Mouse (Mus musculus): ENCODE measurements at regions not wholly inside any gene's neighbourhood (a gene's known extent, or its start where the extent isn't known, plus 50 kb on each side); places are given as distances from the start of the nearest gene placed in this dataset.

DNA sequence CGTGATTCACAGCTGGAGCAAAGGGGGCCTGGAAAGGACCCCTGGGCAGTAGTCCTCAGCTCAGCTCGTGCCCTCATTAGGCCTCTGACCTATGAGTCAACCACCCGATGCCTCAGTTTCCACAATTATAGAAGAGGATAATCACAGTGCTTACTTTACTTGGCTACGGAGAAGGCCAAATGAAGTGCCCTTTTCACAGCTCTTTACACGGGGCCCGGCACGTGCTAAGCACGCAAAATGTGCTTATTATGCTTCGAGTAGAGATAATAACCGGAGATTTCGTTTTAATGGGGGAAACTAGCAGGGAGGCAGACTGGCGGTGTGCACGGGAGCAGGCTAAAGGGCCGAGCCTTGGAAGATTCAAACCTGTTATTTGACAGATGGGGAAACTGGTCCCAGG lies 102.4 kb upstream of the Jun start:
- no peak for DNase-seq (ENCODE audit: low read depth)

DNA sequence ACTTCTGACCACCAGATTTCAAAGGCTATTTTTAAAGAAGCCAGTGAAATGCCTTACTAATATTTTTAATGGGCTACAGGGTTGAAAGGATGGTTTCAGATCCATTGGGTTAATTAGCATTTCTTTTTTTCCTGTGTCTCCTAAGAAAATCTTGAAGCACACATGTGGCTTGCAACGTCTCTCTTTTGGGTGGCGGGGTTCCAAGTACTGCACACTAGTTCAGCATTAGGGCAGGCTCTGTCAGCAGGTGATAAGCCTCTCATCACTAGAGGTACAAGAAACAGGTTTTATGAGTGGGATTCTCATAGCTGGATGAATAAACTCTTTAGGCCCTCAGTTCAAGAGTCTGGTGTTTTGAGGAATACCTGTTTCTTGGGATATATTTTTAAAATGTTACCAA lies 103.2 kb upstream of the Jun start:
- DNase-seq (ENCODE audit: low read depth): no peak

DNA sequence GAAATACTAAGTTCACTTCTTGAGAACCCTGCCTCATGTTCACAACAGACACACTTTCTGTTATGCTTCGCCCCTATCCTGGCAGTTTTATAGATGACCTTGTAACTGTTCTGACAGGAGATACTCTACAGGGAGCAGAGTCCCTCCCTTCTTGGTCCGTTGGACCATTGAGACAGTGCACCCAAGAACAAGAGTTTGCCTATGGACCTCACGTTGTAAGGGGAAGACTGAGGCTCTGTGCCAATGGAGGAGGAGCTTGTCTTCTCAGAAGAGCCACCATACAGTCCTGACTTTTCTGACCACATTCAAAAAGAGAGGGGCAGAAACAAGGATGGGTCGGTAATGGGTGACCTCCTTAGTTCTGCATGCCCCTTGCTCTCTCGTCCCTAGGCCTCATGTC lies 103.8 kb upstream of the Jun start:
- no peak for DNase-seq (ENCODE audit: low read depth)

DNA sequence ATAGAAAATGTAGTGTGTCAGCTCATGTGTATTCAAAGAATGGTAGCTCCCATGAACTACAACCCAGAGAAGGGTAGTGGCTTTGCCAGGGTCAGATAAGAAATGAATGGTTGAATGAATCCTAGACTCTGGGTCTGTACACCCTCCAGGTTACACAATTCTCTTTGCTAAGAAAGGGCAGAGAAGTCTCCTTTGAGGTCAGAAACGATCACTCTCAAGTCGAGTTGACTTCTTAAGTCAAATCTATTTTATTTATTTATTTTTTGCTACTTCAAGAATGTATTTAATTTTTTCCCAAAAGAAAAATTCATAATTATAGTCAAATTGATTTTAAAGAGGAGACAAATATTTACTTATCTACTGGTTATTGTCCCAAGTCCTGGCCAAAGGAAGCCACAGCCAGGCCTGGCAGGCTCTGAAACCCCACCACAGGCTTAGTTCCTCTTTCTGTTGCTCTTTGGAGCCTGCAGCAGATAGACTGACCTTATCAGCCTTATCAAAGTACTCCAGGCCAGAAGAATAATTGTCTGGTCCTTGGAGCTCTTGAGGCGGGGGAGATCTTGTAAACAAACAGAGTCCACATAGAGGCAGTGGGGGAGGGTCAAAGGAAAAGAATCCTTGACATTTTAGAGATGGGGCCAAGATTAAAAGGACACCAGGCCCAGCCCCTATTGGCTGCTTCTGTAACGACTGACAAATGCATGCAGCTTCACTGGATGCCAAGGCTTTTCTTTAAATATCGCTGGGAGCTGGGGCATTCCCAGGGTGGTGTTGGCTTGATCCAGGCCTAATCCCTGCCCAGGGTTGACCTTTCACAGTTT lies 104.6 kb upstream of the Jun start:
- DNase-seq (ENCODE audit: low read depth): no peak

DNA sequence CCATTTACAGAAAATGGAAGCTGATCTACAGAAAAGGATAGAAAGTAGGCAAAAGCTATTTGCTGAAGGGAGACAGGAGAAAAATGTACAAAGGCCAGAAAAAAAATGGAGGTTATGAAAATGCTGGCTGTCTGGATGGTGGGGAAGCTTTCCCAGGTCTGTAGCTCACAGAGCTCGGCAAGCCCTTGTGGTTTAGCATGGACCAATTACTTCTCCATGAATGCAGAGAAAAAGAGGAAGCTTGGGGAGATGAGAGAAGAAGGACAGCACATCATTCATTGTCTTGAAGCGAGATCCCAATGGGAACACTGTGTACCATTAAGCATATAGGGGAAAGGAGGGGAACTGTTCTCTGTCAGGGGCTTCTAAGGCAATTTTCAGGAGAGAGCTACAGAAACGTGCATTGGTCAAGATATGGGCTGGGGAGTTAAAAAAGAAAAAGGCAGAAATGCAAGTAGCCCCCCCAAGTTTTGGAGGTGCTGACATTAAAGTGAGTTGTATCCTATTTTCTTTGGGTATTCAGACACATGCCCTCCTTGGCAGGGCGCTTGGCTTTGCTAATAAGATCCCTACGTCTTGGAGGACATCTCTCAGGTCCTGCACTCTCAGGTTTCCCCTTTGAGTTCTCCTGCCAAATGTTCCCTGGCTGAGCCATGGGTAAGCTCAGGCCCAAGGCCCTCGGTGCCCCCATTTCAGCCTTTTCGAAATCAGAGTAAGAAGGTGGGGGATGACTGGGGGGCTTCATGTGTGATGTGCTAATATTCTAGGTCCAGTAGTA lies 105.8 kb upstream of the Jun start:
- DNase-seq (ENCODE audit: low read depth): no peak

DNA sequence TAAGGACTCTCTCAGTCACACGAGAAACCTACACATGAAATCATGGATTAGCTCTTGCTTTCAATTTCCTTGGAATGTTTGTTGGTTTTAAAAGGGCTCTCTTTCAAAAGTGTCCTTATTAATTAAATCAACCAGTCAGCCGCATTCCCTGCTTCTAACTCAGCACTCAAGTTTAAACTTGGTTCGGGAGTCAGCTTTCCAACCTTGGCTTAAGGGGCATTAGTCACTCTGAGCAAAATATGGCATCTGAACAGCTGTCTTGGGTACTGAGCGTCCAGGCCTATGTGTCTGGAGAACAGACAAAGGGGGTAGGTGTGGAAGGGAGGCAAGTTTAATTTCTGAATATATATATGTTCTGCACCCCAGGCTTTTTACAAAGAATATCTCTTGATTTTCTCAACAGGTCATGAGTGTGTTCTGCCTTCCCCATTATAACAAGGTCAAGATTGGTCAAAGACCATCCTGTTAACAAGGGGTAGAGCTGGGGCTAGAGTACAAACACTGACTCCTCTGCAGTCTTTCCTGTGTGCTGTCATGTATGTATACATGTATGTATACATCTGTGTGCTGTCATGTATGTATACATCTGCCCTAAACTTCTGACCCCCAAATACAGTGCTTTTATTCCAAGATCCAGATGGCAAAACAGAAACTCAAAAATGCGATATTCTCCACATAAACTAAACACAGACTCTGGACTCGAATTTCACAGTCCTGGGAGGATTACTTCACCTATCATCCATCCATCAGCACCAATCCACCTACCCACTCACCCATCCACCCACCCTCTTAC lies 106.8 kb upstream of the Jun start:
- peak; percentile 8 for DNase-seq (ENCODE audit: low read depth)

DNA sequence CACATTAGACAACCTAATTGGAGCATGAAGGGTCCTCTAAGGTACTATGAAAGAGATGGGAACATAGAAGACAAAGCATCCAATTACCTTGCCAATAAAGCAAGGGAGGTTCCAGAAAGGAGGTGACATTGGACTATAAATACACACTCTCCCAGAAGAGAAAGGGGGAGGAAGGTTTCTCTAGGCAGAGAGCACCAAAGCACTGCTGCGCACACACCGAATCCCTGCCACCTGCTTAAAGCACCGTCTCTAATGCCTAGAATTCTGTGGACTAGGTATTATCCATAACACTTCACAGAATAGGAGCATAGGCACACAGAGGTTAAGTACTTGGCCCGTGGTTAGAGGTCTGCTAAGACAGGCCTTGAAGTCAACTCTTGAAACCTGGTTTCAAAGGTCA lies 107.8 kb upstream of the Jun start:
- DNase-seq (ENCODE audit: low read depth): peak; percentile 40

DNA sequence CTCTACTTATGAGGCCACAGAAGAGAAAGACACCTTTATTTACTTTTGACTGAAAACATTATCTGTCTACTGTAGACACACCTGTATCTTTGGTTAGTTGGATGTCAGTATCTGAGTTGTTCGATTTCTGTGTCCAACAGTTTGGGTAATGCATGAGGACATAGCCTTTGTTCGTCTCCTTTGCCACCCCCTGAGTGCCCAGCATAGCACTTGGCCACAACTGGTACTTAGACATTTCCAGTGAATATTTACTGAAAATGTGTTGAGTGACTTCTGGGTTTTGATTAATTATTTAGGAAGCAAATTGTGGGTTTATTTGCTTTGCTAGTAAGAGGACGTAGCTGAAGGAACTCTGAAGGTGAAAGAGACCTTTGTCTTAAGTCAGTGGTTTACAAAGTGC lies 108.4 kb upstream of the Jun start:
- no peak for DNase-seq (ENCODE audit: low read depth)

DNA sequence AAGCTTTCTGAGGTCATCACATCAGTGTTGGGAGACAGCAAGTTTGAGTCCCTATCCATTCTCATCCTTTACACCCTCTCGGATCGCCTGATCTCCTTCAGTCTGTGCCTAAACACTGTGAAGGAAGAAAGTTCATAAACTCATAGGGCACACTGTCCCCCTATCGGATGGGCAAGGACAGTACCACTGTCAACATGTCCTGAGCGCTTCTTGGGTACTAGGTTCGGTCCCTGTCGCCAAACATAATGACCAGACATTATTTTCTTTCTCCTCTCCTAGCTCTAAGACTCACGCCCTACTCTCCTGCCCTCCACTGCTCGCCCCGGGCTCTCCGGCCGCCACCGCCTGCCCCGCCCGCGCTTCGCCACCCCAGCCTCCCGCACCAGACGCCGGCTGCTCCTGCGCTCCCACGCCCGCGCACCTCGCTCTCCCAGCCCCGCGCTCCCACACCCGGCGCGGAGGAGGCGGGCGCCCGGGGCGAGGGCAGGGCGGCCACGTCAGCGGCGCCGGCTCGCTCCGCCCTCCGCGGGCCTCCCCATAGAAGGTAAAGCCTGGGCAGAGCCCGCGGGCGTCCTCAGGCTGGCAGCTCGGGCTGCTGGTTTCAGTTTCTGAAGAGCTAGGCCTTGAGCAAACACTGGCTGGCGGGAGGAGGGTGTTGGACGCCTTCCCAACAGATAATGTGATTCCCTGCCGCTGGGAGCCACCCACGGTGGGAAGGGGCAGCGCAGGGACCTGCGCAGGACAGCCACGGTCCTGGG lies 109.1 kb upstream of the Jun start:
- DNase-seq (ENCODE audit: low read depth): peak; percentile 92

DNA sequence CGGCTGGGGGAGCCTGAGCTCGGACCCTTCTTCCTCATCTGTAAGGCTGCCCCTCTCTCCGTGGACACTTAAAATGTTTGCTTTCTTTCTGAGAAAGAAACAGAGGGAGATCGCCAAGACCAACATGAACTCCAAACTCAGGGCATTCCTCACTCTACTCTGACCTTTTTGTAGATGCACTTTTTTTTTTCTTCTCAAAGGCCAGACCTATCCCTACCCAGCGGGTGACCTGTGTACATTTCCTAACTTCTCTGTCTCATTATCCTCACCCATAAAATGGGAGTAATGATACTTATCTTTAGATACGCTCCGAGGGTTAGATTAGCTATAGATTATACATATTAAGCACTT lies 109.6 kb upstream of the Jun start:
- DNase-seq (ENCODE audit: low read depth): no peak

DNA sequence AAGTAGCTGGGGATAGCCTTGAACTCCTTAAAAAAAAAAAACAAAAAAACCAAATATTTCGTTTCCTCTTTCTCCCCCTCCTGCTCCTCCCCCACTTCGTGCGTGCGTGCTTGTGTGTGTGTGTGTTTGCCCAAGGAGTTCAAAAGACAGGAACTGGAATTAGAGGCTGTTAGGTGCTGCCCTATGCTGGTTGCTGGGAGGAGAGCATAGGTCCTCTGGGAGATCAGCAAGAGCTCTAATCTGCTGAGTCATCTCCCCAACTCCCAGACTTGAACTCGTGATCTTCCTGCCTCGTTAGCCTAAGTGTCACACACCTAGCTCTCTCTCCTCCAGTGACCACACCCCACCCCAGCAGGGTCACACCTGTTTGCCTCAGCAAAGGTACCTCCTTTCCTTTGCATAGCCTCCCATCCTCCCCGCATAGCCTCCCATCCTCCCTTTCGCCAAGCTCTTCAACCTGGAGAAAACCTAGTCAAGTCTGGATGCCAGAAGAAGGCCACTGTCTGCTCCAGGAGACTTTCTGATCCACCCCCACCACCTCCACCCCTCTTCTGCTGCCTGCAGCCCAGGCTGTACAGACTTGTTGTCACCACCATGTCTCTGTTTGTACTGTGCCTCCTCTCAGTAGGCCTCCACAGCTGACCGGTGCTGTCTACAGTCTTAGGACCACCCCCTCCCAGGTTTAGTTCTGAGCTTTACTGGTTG lies 110.5 kb upstream of the Jun start:
- DNase-seq (ENCODE audit: low read depth): peak; percentile 45

DNA sequence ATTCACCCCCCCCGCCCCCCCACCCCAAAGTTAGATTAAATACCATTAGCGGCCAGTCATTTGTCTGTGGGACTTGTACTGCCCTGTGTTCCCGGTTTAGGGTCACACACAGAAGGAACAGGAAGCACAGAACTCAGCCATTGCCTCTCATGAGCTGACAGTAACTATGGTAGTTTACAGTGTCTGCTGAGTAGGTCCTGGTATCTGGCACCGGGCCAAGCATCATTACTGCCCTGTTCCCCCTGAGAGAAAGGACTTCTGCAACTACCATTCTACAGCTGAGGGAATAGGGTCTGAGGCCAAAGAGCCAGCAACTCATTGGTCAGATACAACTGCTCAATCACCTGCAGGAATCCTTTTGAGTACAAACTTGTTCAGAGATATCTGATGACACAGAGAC lies 111.4 kb upstream of the Jun start:
- peak; percentile 10 for DNase-seq (ENCODE audit: low read depth)

DNA sequence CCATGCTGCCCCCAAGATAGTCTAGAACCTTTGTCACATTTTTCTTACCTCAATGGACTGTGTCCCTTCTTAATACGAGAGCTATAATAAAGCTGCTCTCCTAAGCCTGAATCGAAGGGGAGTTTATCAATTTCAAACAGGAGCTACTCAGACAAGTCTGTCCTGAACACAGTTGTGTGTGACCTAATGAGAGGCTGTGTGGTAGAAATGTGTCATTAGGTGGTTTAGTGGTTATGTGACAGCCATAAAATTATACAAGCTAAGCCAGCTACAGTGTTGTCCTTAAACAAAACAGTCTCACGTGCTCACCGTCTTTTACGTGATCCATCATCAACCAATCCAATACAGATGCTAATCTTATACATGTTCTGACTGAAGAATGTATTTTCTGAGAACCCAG lies 114.5 kb upstream of the Jun start:
- DNase-seq (ENCODE audit: low read depth): no peak

DNA sequence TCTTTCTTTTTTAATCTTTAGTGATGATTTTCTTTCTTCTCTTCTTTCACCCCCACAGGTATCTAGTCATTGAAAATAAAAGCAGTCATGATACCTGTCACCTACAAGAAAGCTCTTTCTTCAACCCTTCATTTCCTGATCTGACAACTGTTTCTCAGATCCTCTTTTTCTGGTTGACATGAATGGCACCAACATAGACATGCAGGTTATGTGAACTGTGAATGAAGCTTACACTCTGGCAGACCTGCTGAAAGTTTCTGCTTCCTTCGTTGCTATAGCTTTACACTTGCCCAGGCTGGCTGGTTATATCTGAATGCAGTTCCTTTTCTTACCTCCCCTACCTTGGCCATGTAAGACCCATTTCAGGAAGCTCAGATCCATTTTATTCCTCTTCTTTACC lies 115.2 kb upstream of the Jun start:
- DNase-seq (ENCODE audit: low read depth): no peak

DNA sequence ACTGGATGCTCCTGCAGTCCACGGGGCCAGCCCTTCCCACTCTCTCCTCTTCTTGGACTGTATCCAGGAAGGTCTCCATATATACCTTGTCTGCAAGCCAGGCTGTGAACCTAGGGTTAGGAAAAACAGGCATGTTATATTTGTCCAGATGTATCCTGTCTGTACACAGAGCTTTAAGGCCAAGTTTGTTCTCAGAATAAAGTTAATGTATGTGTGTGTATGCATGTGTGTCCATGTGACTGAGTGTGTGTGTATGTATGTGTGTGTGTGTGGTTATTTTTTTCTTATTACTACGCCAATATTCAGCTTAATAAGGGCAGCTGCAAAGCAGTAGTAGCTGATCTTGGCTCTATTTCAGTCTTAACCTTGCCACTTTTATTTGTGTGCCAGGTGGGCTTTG lies 117.7 kb upstream of the Jun start:
- no peak for DNase-seq (ENCODE audit: low read depth)

DNA sequence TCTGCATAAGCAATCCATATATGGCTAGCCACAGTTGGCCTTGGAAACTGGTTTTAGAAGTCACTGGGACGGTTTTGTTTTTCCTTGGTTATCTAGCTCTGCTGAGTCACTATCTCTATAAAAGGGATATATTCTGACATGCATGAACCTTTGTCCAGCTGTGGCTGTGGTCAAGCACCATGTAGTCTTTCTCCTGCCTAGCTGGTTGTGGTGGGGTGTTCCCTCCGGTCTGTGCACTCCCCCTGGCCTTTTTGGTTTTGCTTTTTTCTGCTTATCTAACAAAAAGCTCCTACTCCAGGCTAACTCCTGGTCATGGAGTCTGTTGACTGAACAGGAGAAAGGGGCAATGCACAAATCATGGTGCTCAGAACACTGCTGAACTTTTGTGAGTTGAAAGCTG lies 125.7 kb upstream of the Jun start:
- DNase-seq (ENCODE audit: low read depth): no peak

DNA sequence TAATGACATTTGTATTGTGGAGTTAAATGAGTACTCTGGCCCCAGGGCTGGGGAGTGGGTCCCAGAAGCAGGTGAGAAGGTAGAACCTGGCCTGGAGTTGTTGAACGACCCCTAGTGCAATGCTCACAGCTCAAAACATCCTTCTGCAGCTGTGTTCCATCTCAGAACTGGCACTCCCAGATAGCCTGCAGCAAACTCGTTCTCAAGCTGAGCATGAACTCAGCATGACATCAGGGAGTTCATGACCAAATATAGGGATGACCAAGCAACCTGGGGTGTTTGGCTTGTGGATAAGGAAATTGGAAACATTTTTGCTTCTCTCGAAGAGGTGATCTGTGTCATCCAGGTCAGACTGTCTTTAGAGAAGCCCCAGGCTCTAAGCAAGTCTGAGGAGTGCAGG lies 126.4 kb upstream of the Jun start:
- DNase-seq (ENCODE audit: low read depth): no peak

DNA sequence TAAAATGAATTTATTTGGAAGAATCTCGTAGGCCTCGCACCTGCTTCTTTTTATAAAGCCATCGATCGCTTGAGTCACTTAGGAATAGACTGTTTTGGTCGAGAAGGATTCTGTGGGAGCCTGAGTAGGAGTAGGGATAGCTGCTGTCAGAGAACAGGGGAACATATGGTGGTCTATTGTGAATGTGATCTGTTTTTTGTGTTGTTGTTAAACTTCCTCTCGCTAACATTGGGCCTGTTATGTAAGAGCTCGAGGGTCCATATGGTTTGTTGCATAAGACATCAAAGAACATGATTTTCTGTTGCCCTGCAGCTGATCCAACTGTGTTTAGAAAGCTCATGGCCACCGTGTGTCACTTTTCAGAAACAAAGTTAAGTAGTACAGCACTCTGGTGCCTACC lies 126.9 kb upstream of the Jun start:
- DNase-seq (ENCODE audit: low read depth): no peak

DNA sequence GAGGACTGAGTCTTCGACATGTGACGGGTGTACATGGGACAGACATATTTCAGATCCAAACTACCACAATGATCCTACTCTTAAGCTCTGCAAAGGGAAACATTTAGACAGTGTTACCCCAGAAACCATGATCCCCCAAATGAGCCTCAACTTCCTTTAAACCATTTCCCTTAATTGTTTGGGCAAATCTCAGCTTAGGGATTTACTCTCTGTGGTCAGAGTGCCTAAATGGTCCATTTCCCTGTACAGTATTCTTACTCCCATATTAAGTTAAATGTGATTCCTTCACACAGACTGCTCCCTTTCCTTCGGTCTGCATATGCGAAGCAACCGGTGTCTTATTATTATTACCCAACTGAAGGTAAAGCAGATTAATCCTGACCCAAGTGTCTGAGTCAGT lies 128.4 kb upstream of the Jun start:
- DNase-seq (ENCODE audit: low read depth): no peak

DNA sequence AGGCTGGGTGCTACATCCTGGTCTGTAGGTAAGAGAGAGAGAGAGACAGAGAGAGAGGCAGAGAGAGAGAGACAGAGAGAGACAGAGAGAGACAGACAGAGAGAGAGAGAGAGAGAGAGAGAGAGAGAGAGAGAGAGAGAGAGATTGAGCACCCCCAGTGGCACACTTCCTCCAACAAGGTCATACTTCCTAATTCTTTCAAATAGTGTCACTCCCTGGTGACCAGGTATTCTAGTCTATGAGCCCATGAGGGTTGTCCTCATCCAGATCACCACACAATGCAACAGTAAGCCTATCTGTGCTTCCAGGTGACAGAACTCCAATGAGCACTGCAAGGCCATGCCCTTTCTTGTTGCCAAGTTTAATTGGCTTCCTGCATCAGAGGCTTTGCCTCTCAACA lies 129.0 kb upstream of the Jun start:
- DNase-seq (ENCODE audit: low read depth): no peak

DNA sequence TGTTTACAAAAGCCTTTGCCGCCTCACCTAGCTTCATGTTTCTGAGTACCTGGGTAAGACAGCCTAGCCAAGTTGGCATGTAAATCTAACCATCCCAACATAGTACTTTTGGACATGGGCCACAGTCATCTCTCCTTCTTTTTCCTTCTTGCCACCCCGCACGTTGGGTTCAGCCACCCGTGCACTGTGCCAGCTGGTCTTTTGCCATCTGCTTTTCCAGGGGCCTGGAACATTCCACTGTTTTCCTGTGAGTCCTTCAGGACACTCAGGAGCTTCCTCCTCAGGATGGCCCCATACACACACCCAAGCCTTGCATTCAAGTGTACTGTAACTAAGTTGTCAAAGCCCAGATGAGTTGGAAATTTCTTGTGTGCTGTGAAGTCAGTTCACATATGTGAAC lies 132.2 kb upstream of the Jun start:
- DNase-seq (ENCODE audit: low read depth): no peak

Measured in induced T-regulatory cell, adult 2 months (primary cell).